Mouse (Mus musculus) cerebral cortex, adult 2 months (tissue): Measurements from ENCODE around the gene Fbxw4.

ENCODE experiments used
- WGBS: fragments of 180-500 bp; shearing (Covaris S2); methylation state at CpG from one replicate; pipeline ENCODE4 v1.1.7; 2018; 5-methylcytosine and 5-hydroxymethylcytosine counted together

Fbxw4 gene

DNA sequence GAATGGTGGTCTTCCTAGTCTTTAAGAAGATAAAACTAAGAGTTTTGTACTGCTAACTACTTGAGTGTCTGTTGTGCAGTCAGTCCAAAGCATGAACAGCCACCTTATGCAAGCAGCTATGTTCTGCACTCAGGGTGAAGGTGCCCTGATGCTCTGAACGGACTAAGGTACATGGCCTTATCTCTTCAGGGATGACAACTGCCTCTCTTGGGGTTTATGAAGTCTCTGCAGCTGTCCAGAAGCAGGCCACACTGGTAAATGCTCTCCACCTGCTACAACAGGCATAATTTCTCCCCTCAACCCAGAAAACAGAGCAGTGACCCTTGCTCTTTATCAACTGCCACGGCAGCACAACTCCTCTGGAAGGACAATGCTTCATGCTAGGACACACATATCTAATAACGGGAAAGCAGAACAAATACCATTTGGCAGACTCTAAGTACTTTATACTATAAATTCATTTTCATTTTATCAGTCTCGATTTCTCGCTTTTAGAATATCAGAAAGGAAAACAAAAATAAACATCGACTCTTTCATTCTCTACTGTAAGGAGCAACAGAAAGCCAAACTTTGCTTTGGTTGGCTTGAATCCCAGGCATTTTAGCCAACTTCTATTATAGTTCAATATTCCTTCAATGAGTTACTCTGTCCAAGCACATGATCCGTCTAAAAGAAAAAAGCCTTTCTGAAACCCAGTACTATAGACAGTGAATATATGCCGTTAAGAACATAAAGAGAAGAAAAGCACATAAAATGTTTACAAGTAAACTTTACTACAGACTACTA lies 3.1 kb downstream of the Fbxw4 start:
- WGBS = 53% methylated on average over 8 of the region's 8 CpGs

DNA sequence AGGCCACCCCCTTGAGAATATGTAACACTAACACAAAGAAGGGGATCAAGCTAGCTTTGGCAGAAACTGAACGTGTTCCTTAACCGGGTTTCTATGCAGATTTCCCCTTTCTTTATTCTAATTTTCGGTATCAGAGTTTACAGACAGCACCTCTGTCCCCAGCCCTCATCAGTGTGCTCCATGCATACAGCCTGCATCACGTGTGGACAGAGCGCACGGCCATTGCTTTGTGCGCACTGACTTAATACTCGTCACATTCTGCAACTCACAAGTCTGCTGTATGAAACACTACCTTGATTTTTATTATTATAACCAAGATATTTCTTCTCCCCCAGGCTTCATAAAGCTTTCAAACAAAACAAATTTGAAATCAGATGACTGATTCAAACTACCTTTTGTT lies 4.2 kb downstream of the Fbxw4 start:
- 77% methylated on average over 8 of the region's 8 CpGs for WGBS

DNA sequence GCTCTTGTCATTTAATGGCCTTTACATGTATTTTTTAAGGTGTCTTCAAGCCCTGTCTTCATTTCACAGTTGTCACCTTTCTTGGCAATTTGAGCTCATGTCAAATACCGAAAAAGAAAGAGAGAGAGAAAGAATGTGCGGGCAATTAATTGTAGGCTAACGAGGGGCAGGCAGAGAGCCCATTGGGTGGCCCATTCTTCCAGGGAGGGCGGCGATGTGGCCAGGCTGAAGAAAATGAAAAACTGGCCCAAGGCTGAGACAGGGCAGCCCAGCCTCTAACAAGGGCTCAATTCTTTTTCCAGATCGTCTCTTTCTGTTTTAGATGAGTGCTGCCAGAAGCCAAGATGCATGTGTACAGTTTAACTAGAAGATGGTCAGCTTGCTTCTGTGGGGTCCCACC lies 6.1 kb downstream of the Fbxw4 start:
- WGBS = 73% methylated on average over 6 of the region's 6 CpGs

DNA sequence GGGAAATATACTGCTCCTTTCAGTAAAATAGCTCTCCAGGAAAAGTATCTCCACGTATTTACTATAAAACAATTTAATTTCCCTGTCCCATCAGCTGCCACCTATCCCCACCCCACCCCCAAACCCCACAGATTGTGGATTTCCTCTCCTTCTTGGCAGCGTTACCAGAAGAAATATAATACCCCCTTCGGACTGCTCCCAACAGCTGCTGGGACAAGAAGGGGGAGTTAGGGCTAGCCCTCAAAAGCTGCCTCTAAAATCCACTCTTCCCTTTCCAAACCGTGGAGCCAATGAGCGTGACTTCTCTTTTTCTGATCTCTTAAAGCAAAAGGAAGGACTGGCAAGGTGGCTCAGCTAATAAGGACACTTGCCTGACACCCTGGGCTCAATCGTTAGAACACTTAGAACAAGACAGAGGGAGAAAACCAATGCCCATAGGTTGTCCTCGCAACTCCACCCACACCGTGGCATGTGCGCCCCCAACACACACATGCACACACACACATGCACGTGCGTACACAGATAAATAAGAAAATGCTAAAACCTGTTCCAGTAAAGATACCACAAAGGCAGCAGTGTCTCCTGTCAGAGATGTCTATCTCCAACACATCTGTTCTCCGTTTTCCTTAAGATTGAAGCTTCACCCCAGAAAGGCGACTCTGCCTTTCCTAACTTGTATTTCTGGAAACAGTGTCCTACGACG lies 7.7 kb downstream of the Fbxw4 start:
- WGBS = 51% methylated on average over 15 of the region's 15 CpGs

DNA sequence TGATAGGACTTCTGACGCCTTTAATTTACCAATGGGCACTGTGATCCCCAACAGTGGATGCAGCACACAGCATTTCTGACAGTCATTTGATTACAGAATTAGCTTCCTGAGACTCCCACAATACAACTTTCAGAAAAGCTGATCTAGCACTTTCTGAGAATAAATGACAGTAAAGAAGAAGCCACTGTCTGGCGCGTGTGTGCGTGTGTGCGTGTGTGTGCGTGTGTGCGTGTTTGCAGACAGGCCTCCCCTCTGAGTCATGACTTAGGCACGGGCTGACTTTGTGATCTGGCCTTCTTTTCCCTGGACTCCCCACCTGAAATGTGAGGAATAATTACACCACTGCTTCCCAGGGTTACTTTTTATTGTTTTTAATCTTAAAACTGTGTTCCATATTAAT lies 8.6 kb downstream of the Fbxw4 start:
- WGBS = 82% methylated on average over 8 of the region's 8 CpGs

DNA sequence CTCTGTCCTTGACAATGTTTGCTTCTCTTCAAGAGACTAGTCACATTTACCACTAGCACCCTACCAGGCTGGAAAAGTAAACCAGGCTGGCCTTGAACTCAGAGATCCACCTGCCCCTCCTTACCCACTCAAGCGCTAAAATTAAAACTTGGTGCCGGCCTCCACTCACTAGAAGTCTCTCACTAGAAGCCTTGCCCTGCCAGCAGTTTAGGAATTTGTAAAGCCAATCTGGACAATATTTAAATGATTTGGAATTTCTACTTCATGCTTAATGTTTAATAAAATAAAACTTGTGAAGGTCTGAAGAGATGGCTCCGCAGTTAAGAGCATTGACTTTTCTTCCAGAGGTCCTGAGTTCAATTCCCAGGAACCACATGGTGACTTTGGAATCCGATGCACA lies 10.3 kb downstream of the Fbxw4 start:
- WGBS = 79% methylated on average over 4 of the region's 4 CpGs

DNA sequence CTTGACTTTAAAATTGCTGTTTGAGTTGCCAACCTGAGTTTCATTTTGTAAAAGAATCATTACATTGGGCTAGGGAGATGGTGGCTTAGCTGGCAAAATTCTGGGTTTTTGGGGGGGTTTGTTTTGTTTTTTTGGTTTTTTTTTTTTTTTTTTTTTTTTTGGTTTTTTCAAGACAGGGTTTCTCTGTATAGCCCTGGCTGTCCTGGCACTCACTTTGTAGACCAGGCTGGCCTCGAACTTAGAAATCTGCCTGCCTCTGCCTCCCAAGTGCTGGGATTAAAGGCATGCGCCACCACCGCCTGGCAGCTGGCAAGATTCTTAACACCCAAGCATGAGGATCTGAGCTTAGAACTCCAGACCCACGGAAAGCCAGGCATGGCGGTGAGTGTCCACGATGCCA lies 11.6 kb downstream of the Fbxw4 start:
- 92% methylated on average over 6 of the region's 6 CpGs for WGBS

DNA sequence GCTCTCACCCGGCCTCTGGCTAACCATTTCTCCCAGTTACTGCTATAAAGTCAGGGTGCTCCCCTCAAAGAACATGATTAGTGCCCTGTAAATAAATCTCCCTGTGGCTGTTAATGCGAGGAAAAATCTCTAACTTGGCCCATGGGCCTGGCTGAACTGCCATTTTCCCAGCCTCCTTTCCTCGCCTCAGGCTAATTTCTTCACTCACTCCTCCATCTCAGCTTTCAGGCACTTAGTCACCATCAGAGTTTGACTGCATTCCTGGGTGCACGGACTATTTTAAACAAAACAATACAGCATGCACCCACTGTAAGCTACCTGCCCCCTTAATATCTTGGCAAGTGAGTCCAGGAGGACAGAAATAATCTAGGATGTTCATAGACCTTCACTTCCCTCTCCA lies 13.2 kb downstream of the Fbxw4 start:
- WGBS = 66% methylated on average over 4 of the region's 4 CpGs

DNA sequence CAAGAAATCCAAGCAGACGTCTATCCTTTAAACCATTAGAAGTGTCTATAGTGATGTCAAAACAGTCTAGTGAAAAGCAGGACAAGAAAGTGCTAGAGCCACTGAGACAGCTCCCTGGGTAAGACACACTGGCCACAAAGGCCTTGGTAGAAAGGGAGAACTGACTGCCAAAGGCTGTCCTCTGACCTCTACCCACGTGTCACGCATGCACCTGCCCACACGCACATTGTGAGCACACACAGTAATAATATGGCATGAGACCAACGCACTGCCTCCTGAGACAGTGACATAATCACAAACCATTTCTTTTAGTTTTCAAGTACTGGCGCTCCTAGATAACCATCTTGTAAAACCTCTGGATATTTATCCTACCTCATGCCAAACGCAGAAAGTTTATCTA lies 19.4 kb downstream of the Fbxw4 start:
- 91% methylated on average over 7 of the region's 7 CpGs for WGBS

DNA sequence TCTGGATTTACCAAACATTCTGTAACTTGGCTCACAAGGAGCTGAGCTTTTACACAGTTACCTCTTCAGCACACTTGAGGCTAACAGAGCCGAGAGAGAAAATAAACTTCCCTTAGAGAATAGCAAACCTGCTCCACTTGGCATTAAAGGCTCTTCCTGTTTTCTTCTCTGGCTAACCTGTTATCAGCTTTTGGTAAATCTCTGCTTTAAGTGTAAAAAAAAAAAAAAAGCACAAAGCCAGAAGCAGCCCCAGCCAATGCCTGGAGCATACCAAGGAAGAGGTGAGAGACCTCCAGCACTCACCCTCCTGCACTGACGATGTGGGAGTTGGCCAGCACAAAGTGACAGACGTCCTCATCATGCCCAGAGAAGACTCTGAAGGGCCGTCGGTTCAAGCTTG lies 24.2 kb downstream of the Fbxw4 start:
- WGBS = 78% methylated on average over 5 of the region's 5 CpGs

DNA sequence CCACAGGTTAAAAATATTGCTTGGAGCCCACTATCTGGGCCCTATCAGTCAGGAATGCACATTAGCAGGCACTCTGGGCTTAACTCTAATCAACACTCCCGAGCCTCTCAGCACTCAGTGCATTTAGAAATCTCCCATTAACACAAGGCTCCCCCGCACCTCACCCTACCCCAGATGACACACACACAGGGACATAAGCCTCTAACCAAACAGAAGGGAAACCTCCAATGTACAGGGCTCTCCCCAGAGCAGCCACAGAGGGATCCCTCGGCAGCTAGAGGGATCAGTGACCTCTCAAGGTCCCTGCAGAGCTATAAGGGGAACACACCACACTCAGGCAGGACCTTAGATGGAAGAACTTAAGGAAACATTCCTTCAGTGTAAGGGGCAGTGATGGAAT lies 28.5 kb downstream of the Fbxw4 start:
- 78% methylated on average over 3 of the region's 3 CpGs for whole genome bisulfite sequencing

DNA sequence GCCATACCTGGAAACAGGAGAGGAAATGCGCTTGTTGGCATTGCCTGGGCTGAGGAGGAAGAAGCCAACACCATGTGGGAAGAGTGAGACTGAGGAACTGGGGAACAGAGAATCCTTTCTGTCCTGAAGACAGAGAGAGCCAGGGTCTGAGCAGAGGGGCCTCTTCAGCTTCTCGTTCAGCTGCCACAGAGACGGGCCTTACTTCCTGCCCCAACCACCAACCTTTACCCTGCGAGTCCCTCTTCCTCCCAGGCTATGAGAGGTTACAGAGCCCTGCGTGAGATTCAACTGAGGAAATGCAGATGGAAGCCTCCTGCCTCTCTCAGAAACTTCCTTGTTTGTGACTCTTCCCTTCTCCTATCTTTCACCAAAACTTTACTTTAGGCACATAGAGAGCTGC lies 29.2 kb downstream of the Fbxw4 start:
- 80% methylated on average over 5 of the region's 5 CpGs for WGBS

DNA sequence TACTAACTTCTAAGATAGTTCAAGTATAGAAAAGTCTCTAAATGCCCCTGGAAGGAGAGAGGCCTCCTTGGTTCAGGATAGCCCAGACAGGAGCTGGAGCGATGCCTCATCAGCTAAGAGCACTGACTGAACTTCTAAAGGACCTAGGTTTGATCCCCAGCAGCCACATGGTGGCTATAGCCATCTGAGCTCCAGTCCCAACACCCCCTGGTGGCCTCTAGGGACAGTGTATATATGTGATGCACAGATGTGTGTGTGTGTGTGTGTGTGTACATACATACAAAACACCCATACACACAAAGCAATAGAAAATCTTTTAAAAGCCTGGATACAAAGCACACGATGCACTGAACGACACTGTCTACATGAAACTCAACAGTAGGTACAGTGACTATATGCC lies 30.9 kb downstream of the Fbxw4 start:
- WGBS = 95% methylated on average over 3 of the region's 3 CpGs

DNA sequence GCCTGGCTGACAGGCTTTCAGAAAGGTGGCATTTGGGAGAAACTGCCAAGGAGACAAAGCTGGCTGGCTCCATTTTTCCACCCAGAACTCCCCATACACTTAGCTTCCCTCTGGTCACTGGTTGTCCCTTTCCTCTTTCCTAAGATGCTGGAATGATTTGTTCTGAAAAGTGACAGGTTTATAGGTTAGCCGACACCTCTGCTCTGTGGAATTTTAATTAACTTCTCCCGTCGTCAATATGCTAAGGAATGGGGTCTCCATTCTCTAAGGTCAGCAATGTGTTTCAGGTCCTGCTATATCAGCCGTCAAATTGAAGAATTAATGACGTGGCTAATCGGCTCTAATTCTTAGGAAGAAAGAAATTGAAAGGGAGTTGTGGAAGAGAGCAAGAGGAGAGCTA lies 31.5 kb downstream of the Fbxw4 start:
- 73% methylated on average over 6 of the region's 6 CpGs for WGBS

DNA sequence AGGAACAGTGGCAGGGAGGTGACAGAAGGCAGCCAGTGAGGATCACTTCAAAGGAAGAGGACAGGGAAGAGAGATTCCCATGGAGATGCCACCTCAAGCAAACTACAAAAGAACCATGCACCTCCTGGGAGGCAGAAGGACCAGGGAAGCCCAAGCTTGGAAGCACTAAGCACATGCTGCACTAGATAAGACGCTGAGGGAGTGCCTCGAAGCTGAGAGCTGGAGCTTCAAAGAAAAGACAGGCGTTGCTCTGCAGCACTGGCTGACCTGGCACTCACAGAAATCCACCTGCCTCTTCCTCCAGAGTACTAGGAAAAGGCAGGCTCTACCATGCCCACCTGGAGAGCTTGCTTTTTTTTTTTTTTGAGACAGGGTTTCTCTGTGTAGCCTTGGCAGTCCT lies 33.1 kb downstream of the Fbxw4 start:
- 77% methylated on average over 3 of the region's 3 CpGs for WGBS

DNA sequence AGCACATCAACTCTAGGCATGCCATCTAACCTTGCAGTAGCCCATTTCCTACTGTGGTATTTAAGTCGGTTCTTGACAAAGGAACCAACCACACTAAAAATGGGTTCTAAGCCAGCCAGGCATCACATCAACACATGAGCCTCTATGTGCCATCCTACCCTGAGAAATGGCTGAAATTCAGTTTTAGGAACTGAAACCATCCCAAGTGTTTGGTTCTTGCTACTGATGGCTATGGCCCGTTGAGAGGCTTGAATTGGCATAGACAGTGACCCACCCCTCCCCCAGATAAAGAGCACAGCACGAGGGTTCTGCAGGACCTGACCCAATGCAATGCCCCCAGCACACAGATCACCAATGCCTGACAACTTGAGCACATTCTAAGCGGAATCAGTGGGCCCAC lies 36.4 kb downstream of the Fbxw4 start:
- 74% methylated on average over 4 of the region's 4 CpGs for WGBS

DNA sequence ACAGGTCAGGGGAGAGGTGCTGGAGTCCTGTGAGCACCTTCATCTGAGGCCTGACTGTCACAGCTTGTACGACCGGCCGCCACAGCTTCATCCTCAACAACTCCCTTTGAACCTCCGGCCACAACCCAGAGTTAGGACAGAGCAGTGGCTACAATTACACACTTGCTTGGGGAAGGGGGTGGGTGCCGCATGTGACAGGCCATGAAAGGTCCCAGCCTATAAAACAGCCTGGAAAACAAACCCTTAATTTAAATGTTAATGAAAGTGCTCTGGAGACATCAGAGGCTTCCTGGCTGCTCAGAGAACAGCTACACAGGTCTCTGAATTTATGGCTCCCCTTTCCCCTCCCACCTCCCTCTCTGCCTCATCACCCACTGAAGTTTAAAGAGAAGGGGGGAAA lies 38.0 kb downstream of the Fbxw4 start:
- WGBS = 93% methylated on average over 5 of the region's 5 CpGs

DNA sequence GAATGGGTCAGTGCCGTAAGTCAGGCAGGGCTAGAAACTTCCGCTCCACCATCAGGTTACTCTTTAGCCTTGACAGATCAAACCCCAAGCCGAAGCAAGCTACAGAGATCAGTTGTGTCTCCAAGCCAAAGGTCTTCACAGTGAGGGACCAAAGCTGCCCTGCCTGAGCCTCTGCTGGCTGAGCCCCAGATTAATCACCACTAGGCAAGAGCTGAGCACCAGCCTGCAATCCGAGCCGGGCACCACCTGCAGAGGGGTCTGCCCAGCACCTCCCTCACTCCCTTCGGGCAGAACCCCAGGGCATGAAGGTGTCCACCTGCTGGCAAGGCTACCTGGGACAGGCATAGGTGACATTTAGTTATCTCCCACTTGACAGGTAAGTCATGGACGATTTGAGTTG lies 39.1 kb downstream of the Fbxw4 start:
- WGBS = 81% methylated on average over 7 of the region's 7 CpGs

DNA sequence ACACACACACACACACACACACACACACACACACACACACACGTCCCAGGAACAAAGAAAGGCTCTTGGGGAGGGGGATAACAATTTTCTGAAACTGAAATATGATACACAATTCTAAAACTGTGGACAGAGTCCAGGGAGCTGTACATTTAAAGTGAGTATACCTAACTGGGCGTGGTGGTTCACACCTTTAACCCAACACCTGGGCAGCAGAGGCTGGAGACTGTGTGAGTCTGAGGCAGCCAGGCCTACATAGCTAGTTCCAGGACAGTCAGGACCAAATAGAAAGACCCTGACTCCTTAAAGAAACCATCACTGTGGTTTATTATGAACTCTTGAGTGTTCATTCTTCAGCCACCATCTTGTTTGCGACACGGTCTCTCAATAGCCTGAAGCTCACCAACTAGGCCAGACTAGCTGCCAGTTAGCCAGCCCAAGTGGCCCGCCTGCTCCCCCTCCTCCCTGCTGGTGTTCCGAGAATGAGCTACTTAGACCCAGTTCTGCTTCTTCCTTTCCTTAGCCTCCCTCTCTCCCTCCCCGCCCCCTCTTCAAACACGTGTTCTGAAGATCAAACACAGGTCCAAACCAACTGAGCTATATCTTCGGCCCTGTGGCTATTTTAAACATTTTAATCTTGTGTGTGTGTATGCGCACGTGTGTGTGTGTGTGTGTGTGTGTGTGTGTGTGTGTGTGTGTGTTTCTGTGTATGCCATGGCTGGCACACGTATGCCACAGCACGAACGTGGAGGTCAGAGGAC lies 40.2 kb downstream of the Fbxw4 start:
- 85% methylated on average over 14 of the region's 14 CpGs for WGBS

DNA sequence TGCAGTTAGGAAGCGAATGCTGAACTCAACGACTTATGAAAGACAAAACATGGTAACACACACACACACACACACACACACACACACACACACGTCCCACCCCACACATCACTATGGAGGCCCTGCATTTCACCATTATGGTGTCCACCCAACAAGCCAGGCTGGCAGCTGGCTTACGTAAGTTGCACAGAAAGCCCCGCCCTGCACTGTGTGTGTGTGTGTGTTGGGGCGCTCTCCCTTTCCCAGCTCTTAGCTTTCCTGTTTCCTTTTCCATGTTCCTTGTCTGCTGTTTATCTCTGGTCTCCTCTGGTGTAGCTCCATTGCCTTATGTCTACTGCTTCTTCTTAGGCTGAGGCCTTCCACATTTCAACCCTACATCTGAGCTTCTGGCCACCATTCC lies 41.9 kb downstream of the Fbxw4 start:
- WGBS = 92% methylated on average over 6 of the region's 6 CpGs

DNA sequence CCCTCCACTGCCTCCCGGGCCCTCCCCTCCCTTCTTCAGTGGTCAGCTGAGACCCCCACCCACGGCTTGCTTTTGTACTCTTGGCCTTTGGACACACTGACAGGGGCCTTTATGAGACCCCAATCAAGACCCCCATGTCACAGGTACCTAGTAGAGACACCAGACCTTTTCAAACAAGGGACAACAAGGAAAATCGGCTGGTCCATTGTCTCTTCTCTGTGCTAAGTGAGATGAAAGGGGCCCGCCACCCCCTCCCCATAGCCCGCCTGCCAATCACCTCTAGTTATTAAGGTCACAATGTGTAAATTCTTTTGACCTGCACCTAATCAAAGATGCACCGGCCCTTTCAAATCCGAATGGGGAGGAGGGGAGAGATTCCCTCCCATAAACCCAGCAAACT lies 43.4 kb downstream of the Fbxw4 start:
- 62% methylated on average over 7 of the region's 7 CpGs for WGBS

DNA sequence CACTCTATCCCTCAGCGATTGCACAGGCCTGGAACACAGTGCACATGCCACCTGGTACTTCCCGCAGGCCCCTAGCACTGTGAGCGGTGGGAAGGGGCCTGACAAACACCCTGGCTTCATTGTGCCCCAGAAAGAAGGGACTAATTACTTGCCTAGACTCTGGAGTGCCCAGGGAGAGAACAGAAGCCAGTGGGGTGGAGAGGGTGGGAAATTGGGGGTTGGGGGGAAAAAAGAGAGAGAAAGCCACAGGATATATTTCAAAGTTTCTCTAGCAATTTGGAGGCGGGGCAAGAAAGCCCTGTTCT lies 43.9 kb downstream of the Fbxw4 start:
- WGBS = 75% methylated on average over 4 of the region's 4 CpGs
